Comparison of ENCODE assay signal across 9 mouse cellular contexts in genomic region chr1:73968712-73969511, GRCm38 (mm10).
DNase-seq lines count a peak whose midpoint lies in the region; ATAC-seq and TF ChIP-seq lines count a peak whose summit lies in the region.
"Had no signal": no experiment of that assay in that cellular context is flagged by ENCODE, and none has a peak within 500 bp of the region (broad histone marks: within the 10 kb centered on the region; RNA-seq: fewer than 3 reads in every experiment).

No protein-coding gene starts in this region.

- no peaks in the 10 kb centered on the region for H3K36me3 ChIP-seq in neural tube, embryonic 13.5 days
- H3K36me3 ChIP-seq in heart, embryonic 13.5 days, result peaks cover 46% of the 10 kb centered on the region
- H3K36me3 ChIP-seq in midbrain, postnatal 0 days (ENCODE audit: insufficient read depth, low read length), result no peaks in the 10 kb centered on the region

- 17% methylated on average over 13 of the region's 13 CpGs for WGBS in neural tube, embryonic 13.5 days
- 14% methylated on average over 13 of the region's 13 CpGs for WGBS in heart, embryonic 13.5 days
- 10% methylated on average over 13 of the region's 13 CpGs for WGBS in midbrain, postnatal 0 days

- no peak for DNase-seq in neural tube, embryonic 10.5 days (ENCODE audit: extremely low spot score, low spot score)
- peak; percentile 64 for DNase-seq in kidney, postnatal 14 days
- DNase-seq in midbrain, postnatal 0 days (ENCODE audit: low spot score), result no peak
- no peak for DNase-seq in gastrocnemius, adult 18-20 months (ENCODE audit: low spot score)
- no peak for DNase-seq in cerebellum, postnatal 4 days (ENCODE audit: low spot score in 2 of 2)
- DNase-seq: thymus, adult 2 months had no signal

- H3K27me3 ChIP-seq in neural tube, embryonic 13.5 days, result no peaks in the 10 kb centered on the region
- no peaks in the 10 kb centered on the region for H3K27me3 ChIP-seq in heart, embryonic 13.5 days (replicated peaks)
- H3K27me3 ChIP-seq in midbrain, postnatal 0 days (ENCODE audit: insufficient read depth, low read length), result 0 out of 2 replicates have a peak, but pooled peaks cover 3% of the 10 kb centered on the region

- peaks cover 34% of the 10 kb centered on the region for H3K4me1 ChIP-seq in neural tube, embryonic 13.5 days (replicated peaks)
- H3K4me1 ChIP-seq in heart, embryonic 13.5 days, result peaks cover 93% of the 10 kb centered on the region
- no peaks in the 10 kb centered on the region for H3K4me1 ChIP-seq in midbrain, postnatal 0 days (ENCODE audit: insufficient read depth, low read length)

- no peak overlapping the region for H3K9ac ChIP-seq in neural tube, embryonic 13.5 days
- peak overlapping the region; percentile 66 for H3K9ac ChIP-seq in heart, embryonic 13.5 days
- no peak overlapping the region; the same call in 1 of the 2 replicates for H3K9ac ChIP-seq in midbrain, postnatal 0 days (replicated peaks; ENCODE audit: low read length, poor library complexity, severe bottlenecking)

- H3K4me2 ChIP-seq in neural tube, embryonic 13.5 days, result no peak overlapping the region
- H3K4me2 ChIP-seq in heart, embryonic 13.5 days, result peak overlapping the region; percentile 22
- H3K4me2 ChIP-seq in midbrain, postnatal 0 days (ENCODE audit: low read depth, low read length, poor library complexity, severe bottlenecking), result no peak overlapping the region

- peak overlapping the region; percentile 18; the same call in 1 of the 2 replicates for H3K27ac ChIP-seq in neural tube, embryonic 13.5 days (replicated peaks)
- peak overlapping the region; percentile 84 for H3K27ac ChIP-seq in heart, embryonic 13.5 days (replicated peaks)
- H3K27ac ChIP-seq in midbrain, postnatal 0 days (ENCODE audit: low read depth, low read length), result no peak overlapping the region

- ATAC-seq in neural tube, embryonic 13.5 days (ENCODE audit: low read depth), result no peak
- ATAC-seq in heart, embryonic 13.5 days (ENCODE audit: extremely low read depth, insufficient number of reproducible peaks, low FRiP score, low TSS enrichment), result no peak
- peak; percentile 39; the same call in 1 of the 2 replicates for ATAC-seq in midbrain, postnatal 0 days (ENCODE audit: low FRiP score)
- no peak for ATAC-seq in activated CD4-positive, CD25-positive, alpha-beta regulatory T cell, adult 4 months

- H3K4me3 ChIP-seq in neural tube, embryonic 13.5 days, result no peak overlapping the region
- H3K4me3 ChIP-seq in heart, embryonic 13.5 days, result no peak overlapping the region
- no peak overlapping the region for H3K4me3 ChIP-seq in midbrain, postnatal 0 days (ENCODE audit: low read depth, low read length)

- TF ChIP-seq CTCF in midbrain, postnatal 0 days (IDR thresholded peaks at IDR 0.05), result no peak

- no peaks in the 10 kb centered on the region for H3K9me3 ChIP-seq in neural tube, embryonic 13.5 days
- H3K9me3 ChIP-seq in heart, embryonic 13.5 days, result no peaks in the 10 kb centered on the region
- H3K9me3 ChIP-seq in midbrain, postnatal 0 days (ENCODE audit: low read length), result no peaks in the 10 kb centered on the region
